Mouse (Mus musculus) layer of hippocampus, postnatal 25 days (tissue): ENCODE data around the gene Hist1h1c. TPM values are rescaled to one million over a fixed set of nuclear protein-coding genes. Genes with fewer than 3 reads are reported as not detected.

Experiments
- microRNA-seq, 2 experiments: library from miRNA; unstranded; fragments of <30 nt; microRNA quantifications; one replicate each; pipeline ENCODE4 v1.2.0; 2021
- total RNA-seq, 2 experiments: library from RNA; stranded (reverse); gene quantifications; 2 replicates each; pipeline ENCODE4 v1.2.3; 2021

The Hist1h1c gene
- total RNA-seq, 2 experiments from 2014 or later: 53.2 to 69.4 TPM

Small RNAs within 50 kb of the gene (microRNA-seq; reads per million reads assigned to microRNA genes)
- gene Gm44314 (0 reads per million in 2 experiments), gene Gm44484 (0 reads per million in 2 experiments)

Other genes starting within 250 kb of the Hist1h1c start
- under 1 TPM; 0.59 to 0.66 TPM for gene Btn2a2, start 250.0 kb upstream of the Hist1h1c start, total RNA-seq
- gene Hist1h4h, start 207.8 kb upstream of the Hist1h1c start, total RNA-seq: 100 to 1,000 TPM; 289 to 367 TPM
- gene Hist1h2af, start 204.9 kb upstream of the Hist1h1c start, total RNA-seq: 10 to 100 TPM in 1 of 2 experiments, 1 to 10 TPM in 1; 7.8 to 12.2 TPM
- 1 to 10 TPM; 3.6 to 5.7 TPM for gene Hist1h3g, start 203.4 kb upstream of the Hist1h1c start, total RNA-seq
- gene Hist1h2bh, start 195.4 kb upstream of the Hist1h1c start, total RNA-seq: 1 to 10 TPM in 1 of 2 experiments, under 1 TPM in 1; 0.94 to 1.1 TPM
- gene Hist1h3f, start 194.8 kb upstream of the Hist1h1c start, total RNA-seq: 10 to 100 TPM; 15.7 to 16.5 TPM
- gene Hist1h4f, start 187.2 kb upstream of the Hist1h1c start, total RNA-seq: 100 to 1,000 TPM; 127 to 164 TPM
- 1 to 10 TPM; 4.7 to 4.8 TPM for gene Hist1h1d, start 185.5 kb upstream of the Hist1h1c start, total RNA-seq
- gene Hist1h3e, start 176.4 kb upstream of the Hist1h1c start, total RNA-seq: 10 to 100 TPM; 47.8 to 50.0 TPM
- 1 to 10 TPM; 4.6 to 7.9 TPM for gene Hist1h2ae, start 167.6 kb upstream of the Hist1h1c start, total RNA-seq
- gene Hist1h2bg, start 167.4 kb upstream of the Hist1h1c start, total RNA-seq: 10 to 100 TPM; 79.1 to 83.5 TPM
- 10 to 100 TPM; 26.4 to 30.6 TPM for gene Hist1h2bf, start 164.6 kb upstream of the Hist1h1c start, total RNA-seq
- gene Hist1h2ad, start 164.4 kb upstream of the Hist1h1c start, total RNA-seq: 10 to 100 TPM in 1 of 2 experiments, 1 to 10 TPM in 1; 7.1 to 11.6 TPM
- 10 to 100 TPM; 10.0 to 14.4 TPM for gene Hist1h3d, start 163.0 kb upstream of the Hist1h1c start, total RNA-seq
- 100 to 1,000 TPM; 129 to 153 TPM for gene Hist1h4d, start 157.2 kb upstream of the Hist1h1c start, total RNA-seq
- 1 to 10 TPM; 7.1 to 8.3 TPM for gene Hist1h2be, start 117.7 kb upstream of the Hist1h1c start, total RNA-seq
- 10 to 100 TPM; 45.8 to 59.4 TPM for gene Hist1h1e, start 116.2 kb upstream of the Hist1h1c start, total RNA-seq
- gene Hist1h2ac, start 54.9 kb upstream of the Hist1h1c start, total RNA-seq: 1 to 10 TPM; 3.1 to 3.3 TPM
- 10 to 100 TPM; 50.7 to 51.1 TPM for gene Hist1h2bc, start 54.6 kb upstream of the Hist1h1c start, total RNA-seq
- gene Hist1h1t, start 43.0 kb upstream of the Hist1h1c start, total RNA-seq: not detected
- gene Hist1h4c, start 40.4 kb upstream of the Hist1h1c start, total RNA-seq: 100 to 1,000 TPM in 1 of 2 experiments, 10 to 100 TPM in 1; 92.2 to 102 TPM
- gene Hfe, start 28.0 kb upstream of the Hist1h1c start, total RNA-seq: 1 to 10 TPM; 3.5 to 3.6 TPM
- 1 to 10 TPM; 4.6 to 6.0 TPM for gene Hist1h3c, start 6.8 kb downstream of the Hist1h1c start, total RNA-seq
- gene Hist1h2bb, start 7.9 kb downstream of the Hist1h1c start, total RNA-seq: 10 to 100 TPM; 20.1 to 33.5 TPM
- 10 to 100 TPM; 24.8 to 42.0 TPM for gene Hist1h2ab, start 12.3 kb downstream of the Hist1h1c start, total RNA-seq
- 10 to 100 TPM; 12.3 to 22.8 TPM for gene Hist1h3b, start 13.5 kb downstream of the Hist1h1c start, total RNA-seq
- 10 to 100 TPM; 71.8 to 80.9 TPM for gene Hist1h4b, start 18.2 kb downstream of the Hist1h1c start, total RNA-seq
- gene Hist1h4a, start 22.4 kb downstream of the Hist1h1c start, total RNA-seq: 10 to 100 TPM; 42.9 to 58.9 TPM
- gene Hist1h3a, start 23.6 kb downstream of the Hist1h1c start, total RNA-seq: 10 to 100 TPM; 30.8 to 53.8 TPM
- gene Hist1h1a, start 24.9 kb downstream of the Hist1h1c start, total RNA-seq: 10 to 100 TPM; 15.6 to 24.5 TPM
- not detected for gene Trim38, start 31.1 kb downstream of the Hist1h1c start, total RNA-seq
- gene Slc17a2, start 68.2 kb downstream of the Hist1h1c start, total RNA-seq: under 1 TPM in 1 of 2 experiments, not detected in 1; 0.12 TPM
- gene Slc17a3, start 100.6 kb downstream of the Hist1h1c start, total RNA-seq: not detected
- gene Slc17a1, start 128.9 kb downstream of the Hist1h1c start, total RNA-seq: not detected
- not detected for gene Slc17a4, start 176.2 kb downstream of the Hist1h1c start, total RNA-seq
- not detected for gene Hist1h2ba, start 195.3 kb downstream of the Hist1h1c start, total RNA-seq
- not detected for gene Hist1h2aa, start 195.7 kb downstream of the Hist1h1c start, total RNA-seq